Mouse (Mus musculus) T-helper 2 cell (primary cell): ENCODE measurements around the gene Hsd17b13.

Experiments used
- in situ Hi-C: fragments of 300-600 bp; cut with MboI, MseI; formaldehyde crosslinking; loops from one replicate; pipeline ENCODE4 v1.15.1; 2025; ENCODE audit warnings: high pct_unique_total_duplicates

The Hsd17b13 gene

GRCm38 (mm10) chr5:103923755-103924154, 53.5 kb downstream of the Hsd17b13 start:
- in situ Hi-C loops = no loop called here

GRCm38 (mm10) chr5:103923101-103923500, 54.1 kb downstream of the Hsd17b13 start:
- in situ Hi-C loops = no loop called here

- in situ Hi-C loops = no loop called here
Measured at GRCm38 (mm10) chr5:103922436-103922835, 54.8 kb downstream of the Hsd17b13 start.

- in situ Hi-C loops = no loop called here
Measured at GRCm38 (mm10) chr5:103919497-103919896, 57.7 kb downstream of the Hsd17b13 start.

- in situ Hi-C loops = no loop called here
Measured at GRCm38 (mm10) chr5:103918233-103918632, 59.0 kb downstream of the Hsd17b13 start.

GRCm38 (mm10) chr5:103917357-103917895, 59.8 kb downstream of the Hsd17b13 start:
- in situ Hi-C loops = no loop called here

GRCm38 (mm10) chr5:103916595-103917356, 60.4 kb downstream of the Hsd17b13 start:
- in situ Hi-C loops = no loop called here

- in situ Hi-C loops = no loop called here
Measured at GRCm38 (mm10) chr5:103914335-103915226, 62.6 kb downstream of the Hsd17b13 start.

GRCm38 (mm10) chr5:103913150-103913549, 64.1 kb downstream of the Hsd17b13 start:
- in situ Hi-C loops = no loop called here

- in situ Hi-C loops = no loop called here
Measured at GRCm38 (mm10) chr5:103911555-103911954, 65.7 kb downstream of the Hsd17b13 start.

GRCm38 (mm10) chr5:103910748-103911409, 66.3 kb downstream of the Hsd17b13 start, which contains the start of gene Klhl8:
Gene Klhl8, minus strand, starts transcription at chr5:103911259.
- in situ Hi-C loops = no loop called here

GRCm38 (mm10) chr5:103910156-103910555, 67.1 kb downstream of the Hsd17b13 start:
- in situ Hi-C loops = no loop called here

- in situ Hi-C loops = no loop called here
Measured at GRCm38 (mm10) chr5:103909466-103909865, 67.7 kb downstream of the Hsd17b13 start.

- in situ Hi-C loops = no loop called here
Measured at GRCm38 (mm10) chr5:103908851-103909250, 68.4 kb downstream of the Hsd17b13 start.

- in situ Hi-C loops = no loop called here
Measured at GRCm38 (mm10) chr5:103907844-103908243, 69.4 kb downstream of the Hsd17b13 start.

GRCm38 (mm10) chr5:103906173-103906572, 71.0 kb downstream of the Hsd17b13 start:
- in situ Hi-C loops = no loop called here
